ENCODE assay signal across 20 mouse cellular contexts in genomic region chr4:120372838-120373237, GRCm38 (mm10). TPM values are rescaled to one million over a fixed set of nuclear protein-coding genes. Genes with fewer than 3 reads are reported as not detected.
DNase-seq lines count a peak whose midpoint lies in the region; ATAC-seq and TF ChIP-seq lines count a peak whose summit lies in the region.
"Had no signal": no experiment of that assay in that cellular context is flagged by ENCODE, and none has a peak within 500 bp of the region (broad histone marks: within the 10 kb centered on the region; RNA-seq: fewer than 3 reads in every experiment).

No protein-coding gene starts in this region.

- DNase-seq in forebrain, embryonic 14.5 days (ENCODE audit: low spot score): no peak
- peak; percentile 30 for DNase-seq in Patski (ENCODE audit: low read depth, low spot score)
- peak; percentile 45 for DNase-seq in retina, embryonic 14.5 days (ENCODE audit: low spot score)
- DNase-seq in urinary bladder, postnatal 25 days (ENCODE audit: low spot score): no peak
- DNase-seq: adrenal gland, adult 2 months; adrenal gland, postnatal 25 days; cerebellum, adult 2 months; cerebellum, postnatal 10 days; gastrocnemius, postnatal 10 days; heart, adult 18-20 months; heart, postnatal 14 days had no signal

- H3K4me3 ChIP-seq in forebrain, embryonic 14.5 days (ENCODE audit: low read depth, low read length): no peak overlapping the region
- H3K4me3 ChIP-seq in forebrain, embryonic 12.5 days (replicated peaks): no peak overlapping the region
- H3K4me3 ChIP-seq in midbrain, embryonic 12.5 days: no peak overlapping the region
- no peak overlapping the region for H3K4me3 ChIP-seq in midbrain, embryonic 15.5 days
- H3K4me3 ChIP-seq: embryonic facial prominence, embryonic 15.5 days; erythroblast, embryonic 14.5 days; heart, embryonic 15.5 days; hindbrain, embryonic 15.5 days had no signal

- no peak for ATAC-seq in forebrain, embryonic 14.5 days
- no peak for ATAC-seq in forebrain, embryonic 12.5 days (ENCODE audit: low FRiP score)
- ATAC-seq in midbrain, embryonic 12.5 days (ENCODE audit: low FRiP score, low read depth): no peak
- ATAC-seq in midbrain, embryonic 15.5 days (replicated peaks): no peak
- peak; percentile 61 for ATAC-seq in Patski
- ATAC-seq: forebrain, embryonic 16.5 days had no signal

- 0 out of 2 replicates have a peak overlapping the region, but pooled peaks have one; percentile 0 for H3K27ac ChIP-seq in forebrain, embryonic 14.5 days (ENCODE audit: low read depth, low read length)
- H3K27ac ChIP-seq in forebrain, embryonic 12.5 days: no peak overlapping the region
- H3K27ac ChIP-seq in midbrain, embryonic 12.5 days (replicated peaks): peak overlapping the region; percentile 47
- H3K27ac ChIP-seq in midbrain, embryonic 15.5 days: no peak overlapping the region
- H3K27ac ChIP-seq: embryonic facial prominence, embryonic 15.5 days; heart, embryonic 15.5 days; hindbrain, embryonic 15.5 days had no signal

- no peaks in the 10 kb centered on the region for H3K9me3 ChIP-seq in forebrain, embryonic 14.5 days (replicated peaks; ENCODE audit: control insufficient read depth, low read length)
- no peaks in the 10 kb centered on the region for H3K9me3 ChIP-seq in forebrain, embryonic 12.5 days
- no peaks in the 10 kb centered on the region for H3K9me3 ChIP-seq in midbrain, embryonic 12.5 days
- H3K9me3 ChIP-seq in midbrain, embryonic 15.5 days: no peaks in the 10 kb centered on the region
- H3K9me3 ChIP-seq: embryonic facial prominence, embryonic 15.5 days; heart, embryonic 15.5 days; hindbrain, embryonic 15.5 days had no signal

- H3K36me3 ChIP-seq in forebrain, embryonic 14.5 days (ENCODE audit: control insufficient read depth, insufficient read depth, low read length): no peaks in the 10 kb centered on the region
- no peaks in the 10 kb centered on the region for H3K36me3 ChIP-seq in forebrain, embryonic 12.5 days (replicated peaks)
- no peaks in the 10 kb centered on the region for H3K36me3 ChIP-seq in midbrain, embryonic 12.5 days
- H3K36me3 ChIP-seq in midbrain, embryonic 15.5 days (replicated peaks): no peaks in the 10 kb centered on the region
- H3K36me3 ChIP-seq: embryonic facial prominence, embryonic 15.5 days; heart, embryonic 15.5 days; hindbrain, embryonic 15.5 days had no signal

- H3K9ac ChIP-seq in forebrain, embryonic 14.5 days (ENCODE audit: low read length): no peak overlapping the region
- H3K9ac ChIP-seq in forebrain, embryonic 12.5 days: no peak overlapping the region
- no peak overlapping the region for H3K9ac ChIP-seq in midbrain, embryonic 12.5 days (replicated peaks)
- H3K9ac ChIP-seq in midbrain, embryonic 15.5 days: no peak overlapping the region
- H3K9ac ChIP-seq: embryonic facial prominence, embryonic 15.5 days; heart, embryonic 15.5 days; hindbrain, embryonic 15.5 days had no signal

- no peak overlapping the region for H3K4me2 ChIP-seq in forebrain, embryonic 14.5 days (ENCODE audit: low read length)
- no peak overlapping the region for H3K4me2 ChIP-seq in forebrain, embryonic 12.5 days
- no peak overlapping the region for H3K4me2 ChIP-seq in midbrain, embryonic 12.5 days (replicated peaks)
- no peak overlapping the region for H3K4me2 ChIP-seq in midbrain, embryonic 15.5 days
- H3K4me2 ChIP-seq: embryonic facial prominence, embryonic 15.5 days; heart, embryonic 11.5 days; heart, embryonic 15.5 days; hindbrain, embryonic 15.5 days had no signal

- no peaks in the 10 kb centered on the region for H3K27me3 ChIP-seq in forebrain, embryonic 14.5 days (replicated peaks; ENCODE audit: control insufficient read depth, insufficient read depth, low read length)
- peaks cover 46% of the 10 kb centered on the region for H3K27me3 ChIP-seq in forebrain, embryonic 12.5 days
- peaks cover 32% of the 10 kb centered on the region for H3K27me3 ChIP-seq in midbrain, embryonic 12.5 days
- no peaks in the 10 kb centered on the region for H3K27me3 ChIP-seq in midbrain, embryonic 15.5 days (replicated peaks)
- no peaks in the 10 kb centered on the region for H3K27me3 ChIP-seq in Patski
- H3K27me3 ChIP-seq: embryonic facial prominence, embryonic 15.5 days; hindbrain, embryonic 15.5 days had no signal

- H3K4me1 ChIP-seq in forebrain, embryonic 14.5 days (ENCODE audit: control insufficient read depth, insufficient read depth, low read length): peaks cover 24% of the 10 kb centered on the region
- peaks cover 48% of the 10 kb centered on the region for H3K4me1 ChIP-seq in forebrain, embryonic 12.5 days
- H3K4me1 ChIP-seq in midbrain, embryonic 12.5 days: peaks cover 42% of the 10 kb centered on the region
- peaks cover 34% of the 10 kb centered on the region for H3K4me1 ChIP-seq in midbrain, embryonic 15.5 days

- 81% methylated on average over 3 of the region's 3 CpGs for WGBS in forebrain, embryonic 14.5 days
- 80% methylated on average over 3 of the region's 3 CpGs for WGBS in forebrain, embryonic 12.5 days
- WGBS in midbrain, embryonic 12.5 days: 85% methylated on average over 3 of the region's 3 CpGs
- WGBS in midbrain, embryonic 15.5 days: 78% methylated on average over 3 of the region's 3 CpGs

- in situ Hi-C loops in Patski (cut with MboI; ENCODE audit: low pct_unique_long_range_greater_than_20kb): loop anchor here (5.0 kb wide), 2 partner anchors 146 to 251 kb away; no protein-coding TSS in a partner anchor

- no peak for TF ChIP-seq CTCF in Patski (IDR thresholded peaks at IDR 0.05)

- POLR2A ChIA-PET in Patski (lab: Charles Lee): no interaction called here

- CTCF ChIA-PET in Patski (lab: Charles Lee): interaction anchor here (0.9 to 1.2 kb wide), 2 partner anchors 45 to 142 kb away, joined by 3 to 5 read pairs; no protein-coding TSS in a partner anchor

RNA-seq across cellular contexts. Expression of gene Scmh1, which starts 32.2 kb away (rescaled TPM):
- 38.8 and 55.8 TPM in 2 replicates for polyA plus RNA-seq in forebrain, embryonic 14.5 days (2014; fragmentation: Nextera tagmentation; extraction: Ambion mirVana)
- polyA plus RNA-seq in forebrain, embryonic 12.5 days (2016; fragmentation: Nextera tagmentation; extraction: Ambion mirVana): 44.6 and 52.7 TPM in 2 replicates
- polyA plus RNA-seq in midbrain, embryonic 12.5 days (2016; fragmentation: Nextera tagmentation; extraction: Ambion mirVana): 64.4 TPM in 2 replicates
- polyA plus RNA-seq in midbrain, embryonic 15.5 days (2015; fragmentation: Nextera tagmentation; extraction: Ambion mirVana): 98.0 and 106 TPM in 2 replicates
- 39.8 TPM for polyA plus RNA-seq in Patski (2021)

Comparison
In these comparisons a context has a peak if more than half of its experiments do, and no peak if none do; other contexts are left out.
1. H3K27ac ChIP-seq: peak in forebrain, embryonic 14.5 days (single experiment) and midbrain, embryonic 12.5 days (single experiment); none in forebrain, embryonic 12.5 days (single experiment) and midbrain, embryonic 15.5 days (single experiment).
2. DNase-seq: peak in Patski (single experiment) and retina, embryonic 14.5 days (single experiment); none in forebrain, embryonic 14.5 days (single experiment) and urinary bladder, postnatal 25 days (single experiment).